Mouse (Mus musculus): Measurements from ENCODE around the gene Ddx39.

DNA sequence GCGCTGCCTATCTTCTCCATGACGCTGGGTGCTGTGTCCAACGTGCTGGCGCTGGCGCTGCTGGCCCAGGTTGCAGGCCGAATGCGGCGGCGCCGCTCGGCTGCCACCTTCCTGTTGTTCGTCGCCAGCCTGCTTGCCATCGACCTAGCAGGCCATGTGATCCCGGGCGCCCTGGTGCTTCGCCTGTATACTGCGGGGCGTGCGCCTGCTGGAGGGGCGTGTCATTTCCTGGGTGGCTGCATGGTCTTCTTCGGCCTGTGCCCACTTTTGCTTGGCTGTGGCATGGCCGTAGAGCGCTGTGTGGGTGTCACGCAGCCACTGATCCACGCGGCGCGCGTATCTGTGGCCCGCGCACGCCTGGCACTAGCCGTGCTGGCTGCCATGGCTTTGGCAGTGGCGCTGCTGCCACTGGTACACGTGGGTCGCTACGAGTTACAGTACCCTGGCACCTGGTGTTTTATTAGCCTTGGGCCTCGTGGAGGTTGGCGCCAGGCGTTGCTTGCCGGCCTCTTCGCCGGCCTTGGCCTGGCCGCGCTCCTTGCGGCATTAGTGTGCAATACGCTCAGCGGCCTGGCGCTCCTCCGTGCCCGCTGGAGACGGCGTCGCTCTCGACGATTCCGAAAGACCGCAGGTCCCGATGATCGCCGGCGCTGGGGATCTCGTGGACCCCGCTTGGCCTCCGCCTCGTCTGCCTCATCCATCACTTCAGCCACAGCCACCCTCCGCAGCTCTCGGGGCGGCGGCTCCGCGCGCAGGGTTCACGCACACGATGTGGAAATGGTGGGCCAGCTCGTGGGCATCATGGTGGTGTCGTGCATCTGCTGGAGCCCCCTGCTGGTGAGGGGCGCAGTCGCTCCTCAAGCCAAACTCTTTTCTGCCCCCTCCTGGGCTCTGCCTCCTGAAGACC, 46.7 kb upstream of the Ddx39 start:
- TF ChIP-seq CTCF (conservative IDR thresholded peaks at IDR 0.05; ENCODE audit: insufficient read depth, insufficient read length, low read depth, low read length): peak; percentile 62
- no peak for TF ChIP-seq POLR2A (IDR thresholded peaks at IDR 0.05; ENCODE audit: low read depth, low read length)
